Mouse (Mus musculus) MEL (cell line): ENCODE results near the gene Csnk1d.

Experiments
- CTCF ChIP-seq, 3 experiments: IDR thresholded peaks in 2 of 3; conservative IDR thresholded peaks in 1 of 3; 2 replicates each; pipeline ENCODE4 v1.5.1; 2011 to 2012; ENCODE audit warnings: low read length in 3 of 3, low read depth in 2 of 3, mild to moderate bottlenecking in 2 of 3, improper control_type of control experiment in 1 of 3, inconsistent platforms in 1 of 3, mixed read lengths in 1 of 3, moderate library complexity in 1 of 3; ENCODE audit not compliant: control insufficient read depth in 1 of 3, insufficient read depth in 1 of 3, poor library complexity in 1 of 3, severe bottlenecking in 1 of 3
- MAX ChIP-seq: IDR thresholded peaks from 2 replicates; pipeline ENCODE4 v1.6.1; 2011; ENCODE audit warnings: low read length, improper control_type of control experiment
- MAZ ChIP-seq: IDR thresholded peaks from 2 replicates; pipeline ENCODE4 v1.6.1; 2012; ENCODE audit warnings: low read depth, mild to moderate bottlenecking, inconsistent platforms, low read length, improper control_type of control experiment
- POLR2A ChIP-seq, 2 experiments: IDR thresholded peaks; 2 replicates each; pipeline ENCODE4 v1.6.1; 2011 to 2012; ENCODE audit warnings: low read length in 2 of 2, mild to moderate bottlenecking in 2 of 2, control low read depth in 1 of 2, improper control_type of control experiment in 1 of 2, low read depth in 1 of 2, moderate library complexity in 1 of 2; ENCODE audit not compliant: control insufficient read depth in 1 of 2, insufficient read depth in 1 of 2, poor library complexity in 1 of 2
- POLR2AphosphoS2 ChIP-seq: IDR thresholded peaks from 2 replicates; pipeline ENCODE4 v1.6.1; 2011; ENCODE audit warnings: low read length, improper control_type of control experiment
- SIN3A ChIP-seq: IDR thresholded peaks from 2 replicates; pipeline ENCODE4 v1.6.1; 2012; ENCODE audit warnings: low read length, improper control_type of control experiment, inconsistent platforms
- USF2 ChIP-seq, 2 experiments: IDR thresholded peaks; 2 replicates each; pipeline ENCODE4 v1.6.1; 2011 to 2012; ENCODE audit warnings: improper control_type of control experiment in 2 of 2, low read length in 2 of 2, borderline replicate concordance in 1 of 2, inconsistent platforms in 1 of 2, low read depth in 1 of 2, mild to moderate bottlenecking in 1 of 2; ENCODE audit not compliant: insufficient read depth in 1 of 2
- ZKSCAN1 ChIP-seq: IDR thresholded peaks from 2 replicates; pipeline ENCODE4 v1.6.1; 2012; ENCODE audit warnings: low read depth, mild to moderate bottlenecking, inconsistent platforms, low read length, improper control_type of control experiment, moderate library complexity
- ZMIZ1 ChIP-seq: IDR thresholded peaks from 2 replicates; pipeline ENCODE4 v1.6.1; 2012; ENCODE audit warnings: low read depth, mild to moderate bottlenecking, inconsistent platforms, low read length, improper control_type of control experiment, moderate library complexity

GRCm38 (mm10) chr11:120948328-120948727 lies 42.8 kb downstream of the Csnk1d start, which contains the start of gene Slc16a3:
- no peak for TF ChIP-seq MAX
- TF ChIP-seq CTCF (IDR thresholded peaks at IDR 0.05 in 2 of 3, conservative IDR thresholded peaks at IDR 0.05 in 1 of 3; ENCODE audit: control insufficient read depth in 1 of 3, insufficient read depth in 1 of 3, low read depth in 2 of 3, low read length in 3 of 3, poor library complexity in 1 of 3, severe bottlenecking in 1 of 3), result no peak
- no peak for TF ChIP-seq POLR2A (IDR thresholded peaks at IDR 0.05; ENCODE audit: control insufficient read depth in 1 of 2, insufficient read depth in 1 of 2, low read depth in 1 of 2, low read length in 2 of 2, poor library complexity in 1 of 2)
- TF ChIP-seq ZKSCAN1, result no peak
- peak; percentile 17; the same call in 1 of the 2 replicates for TF ChIP-seq SIN3A
- TF ChIP-seq ZMIZ1, result no peak
- TF ChIP-seq USF2 (IDR thresholded peaks at IDR 0.05; ENCODE audit: borderline replicate concordance in 1 of 2, insufficient read depth in 1 of 2, low read depth in 1 of 2, low read length in 2 of 2), result no peak
- no peak for TF ChIP-seq MAZ
- no peak for TF ChIP-seq POLR2AphosphoS2
